Mouse (Mus musculus): ENCODE measurements around the gene Mlx.

Mlx gene

GRCm38 (mm10) chr11:101065002-101065401 is 22.1 kb upstream of the Mlx start:
- no peak for DNase-seq (ENCODE audit: low spot score in 2 of 2)

- peak; percentile 72 to 83 for DNase-seq (ENCODE audit: low spot score in 2 of 2)
Observed at GRCm38 (mm10) chr11:101066549-101067412, 20.3 kb upstream of the Mlx start.

GRCm38 (mm10) chr11:101069391-101070188 is 17.5 kb upstream of the Mlx start, which contains the start of gene Naglu:
Gene Naglu (plus strand): TSS chr11:101070012.
- peak; percentile 96 to 98 for DNase-seq (ENCODE audit: low spot score in 2 of 2)

- DNase-seq (ENCODE audit: low spot score in 2 of 2), result no peak
Observed at GRCm38 (mm10) chr11:101070189-101070527, 16.9 kb upstream of the Mlx start.

- no peak for DNase-seq (ENCODE audit: low spot score in 2 of 2)
Observed at GRCm38 (mm10) chr11:101070987-101071386, 16.1 kb upstream of the Mlx start.

- no peak for DNase-seq (ENCODE audit: low spot score in 2 of 2)
Observed at GRCm38 (mm10) chr11:101071810-101072428, 15.2 kb upstream of the Mlx start.

- no peak for DNase-seq (ENCODE audit: low spot score in 2 of 2)
Observed at GRCm38 (mm10) chr11:101078121-101078520, 9.0 kb upstream of the Mlx start, which contains the start of gene Hsd17b1. Gene Hsd17b1 (plus strand): TSS chr11:101078411.

- no peak for DNase-seq (ENCODE audit: low spot score in 2 of 2)
Observed at GRCm38 (mm10) chr11:101079746-101080145, 7.3 kb upstream of the Mlx start.

- no peak for DNase-seq (ENCODE audit: low spot score in 2 of 2)
Observed at GRCm38 (mm10) chr11:101080421-101080820, 6.7 kb upstream of the Mlx start.

GRCm38 (mm10) chr11:101081659-101082058 is 5.4 kb upstream of the Mlx start:
- no peak for DNase-seq (ENCODE audit: low spot score in 2 of 2)

GRCm38 (mm10) chr11:101082208-101083082 is 4.6 kb upstream of the Mlx start, which contains the start of gene Coasy:
Gene Coasy (plus strand): TSS chr11:101082565.
- peak; percentile 85 to 88 for DNase-seq (ENCODE audit: low spot score in 2 of 2)

- no peak for DNase-seq (ENCODE audit: low spot score in 2 of 2)
Observed at GRCm38 (mm10) chr11:101083083-101083697, 3.9 kb upstream of the Mlx start.

- DNase-seq (ENCODE audit: low spot score in 2 of 2), result no peak
Observed at GRCm38 (mm10) chr11:101084246-101084645, 2.8 kb upstream of the Mlx start.

- DNase-seq (ENCODE audit: low spot score in 2 of 2), result no peak
Observed at GRCm38 (mm10) chr11:101084811-101085210, 2.3 kb upstream of the Mlx start.

- no peak for DNase-seq (ENCODE audit: low spot score in 2 of 2)
Observed at GRCm38 (mm10) chr11:101085617-101086322, 1.3 kb upstream of the Mlx start.

- DNase-seq (ENCODE audit: low spot score in 2 of 2), result no peak
Observed at GRCm38 (mm10) chr11:101086323-101086674, 778 bp upstream of the Mlx start.

- no peak for DNase-seq (ENCODE audit: low spot score in 2 of 2)
Observed at GRCm38 (mm10) chr11:101087682-101088055, 592 bp downstream of the Mlx start.

GRCm38 (mm10) chr11:101089931-101090330 is 2.9 kb downstream of the Mlx start:
- no peak for DNase-seq (ENCODE audit: low spot score in 2 of 2)

GRCm38 (mm10) chr11:101094930-101095313 is 7.8 kb downstream of the Mlx start:
- no peak for DNase-seq (ENCODE audit: low spot score in 2 of 2)

GRCm38 (mm10) chr11:101095314-101096024 is 8.4 kb downstream of the Mlx start, which contains the start of gene Psmc3ip:
Gene Psmc3ip (minus strand): TSS chr11:101095436.
- peak; percentile 97 for DNase-seq (ENCODE audit: low spot score in 2 of 2)

Data from heart, adult 9 months (tissue).